Mouse (Mus musculus) liver, embryonic 11.5 days (tissue): ENCODE data around the gene Cebpb. TPM values are rescaled to one million over a fixed set of nuclear protein-coding genes. Genes with fewer than 3 reads are reported as not detected.
A peak's percentile ranks its signal among the peaks of the same experiment; 100 is the strongest.

Source experiments
- ATAC-seq: fragments of 200-750 bp; cut with Nextera tagmentation; replicated peaks from 2 replicates; pipeline ENCODE4 v1.8.0; 2017; ENCODE audit warnings: moderate number of reproducible peaks, mild to moderate bottlenecking, moderate TSS enrichment, moderate library complexity; ENCODE audit not compliant: low FRiP score
- DNase-seq: peaks from one replicate; pipeline ENCODE4 v3.0.0-alpha.2; 2017; ENCODE audit warnings: low spot score
- H3K27ac ChIP-seq: fragments of 300-500 bp; sonication (generic); 2 replicates; pipeline ENCODE4 v1.5.1; 2014; ENCODE audit warnings: mild to moderate bottlenecking, low read depth, low read length, control low read depth
- H3K27me3 ChIP-seq: fragments of 300-500 bp; sonication (generic); replicated peaks from 2 replicates; pipeline ENCODE4 v1.6.1; 2014; ENCODE audit warnings: low read length, mixed read lengths; ENCODE audit not compliant: control insufficient read depth, insufficient read depth
- H3K36me3 ChIP-seq: fragments of 300-500 bp; sonication (generic); 2 replicates; pipeline ENCODE4 v1.6.1; 2014; ENCODE audit warnings: mild to moderate bottlenecking, low read length, moderate library complexity, mixed read lengths; ENCODE audit not compliant: control insufficient read depth, insufficient read depth
- H3K4me1 ChIP-seq: fragments of 300-500 bp; sonication (generic); replicated peaks from 2 replicates; pipeline ENCODE4 v1.6.1; 2014; ENCODE audit warnings: low read length, mixed read lengths; ENCODE audit not compliant: control insufficient read depth, insufficient read depth
- H3K4me2 ChIP-seq: fragments of 300-500 bp; sonication (generic); 2 replicates; pipeline ENCODE4 v1.6.1; 2014; ENCODE audit warnings: mild to moderate bottlenecking, control low read depth, moderate library complexity
- H3K4me3 ChIP-seq: fragments of 300-500 bp; sonication (generic); 2 replicates; pipeline ENCODE4 v1.5.1; 2014; ENCODE audit warnings: low read depth, low read length, control low read depth
- H3K9ac ChIP-seq: fragments of 300-500 bp; sonication (generic); 2 replicates; pipeline ENCODE4 v1.6.1; 2014; ENCODE audit warnings: low read depth, low read length, control low read depth
- H3K9me3 ChIP-seq: fragments of 300-500 bp; sonication (generic); 2 replicates; pipeline ENCODE4 v1.6.1; 2016; ENCODE audit warnings: low read length, inconsistent platforms, mixed read lengths; ENCODE audit not compliant: control insufficient read depth
- WGBS: fragments of 180-500 bp; shearing (Covaris S2); extraction: QIAGEN DNeasy Blood & Tissue Kit; methylation state at CpG from one replicate; pipeline ENCODE4 v1.1.7; 2014; 5-methylcytosine and 5-hydroxymethylcytosine counted together
- polyA plus RNA-seq: library from polyadenylated mRNA; unstranded; fragments of >200 nt; fragmentation: Nextera tagmentation; extraction: Ambion mirVana; gene quantifications from 2 replicates; pipeline ENCODE4 v1.2.1, GENCODE M21; 2014

Gene Cebpb
- polyA plus RNA-seq, 1 experiment from 2014 or later: 13.9 TPM

DNA sequence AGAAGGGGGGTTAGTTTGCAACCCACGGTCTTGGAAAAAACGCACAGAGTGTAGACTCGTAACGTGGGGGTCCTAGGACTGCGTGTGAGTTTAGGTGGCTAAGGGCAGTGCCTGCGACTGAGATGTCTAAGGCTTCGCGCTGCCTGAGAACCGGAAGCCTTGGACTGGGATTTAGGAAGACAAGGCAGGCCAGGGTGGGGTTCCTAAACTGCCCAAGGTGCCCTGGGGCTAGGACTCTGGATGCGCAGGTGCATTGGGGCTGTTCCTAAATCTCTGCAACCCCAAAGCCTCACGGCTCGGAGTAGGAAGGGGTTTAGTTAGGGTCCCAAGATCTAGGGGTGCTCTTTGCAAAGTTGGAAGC, 28.1 kb upstream of the Cebpb start:
- Histone ChIP-seq H3K27ac (peak overlapping the region; percentile 68; the same call in 1 of the 2 replicates), H3K4me1 (peaks cover 35% of the 10 kb centered on the region), H3K9ac (peak overlapping the region; percentile 86), H3K4me3 (peak overlapping the region; percentile 86), H3K9me3 (no peaks in the 10 kb centered on the region), H3K4me2 (peak overlapping the region; percentile 99), H3K36me3 (peaks cover 3% of the 10 kb centered on the region; the same call in 1 of the 2 replicates), H3K27me3 (peaks cover 7% of the 10 kb centered on the region)
- no peak for DNase-seq
- WGBS: 6% methylated on average over 12 of the region's 12 CpGs
- ATAC-seq: no peak

- peaks cover 35% of the 10 kb centered on the region for H3K4me1 ChIP-seq
- under 1% methylated on average over 98 of the region's 110 CpGs for WGBS
- peaks cover 7% of the 10 kb centered on the region for H3K27me3 ChIP-seq
- ATAC-seq: peak; percentile 95
- H3K9me3 ChIP-seq: no peaks in the 10 kb centered on the region
- H3K4me2 ChIP-seq: peak within 1 kb of the TSS; percentile 99
- H3K9ac ChIP-seq: peak within 1 kb of the TSS; percentile 86
- peak within 1 kb of the TSS; percentile 68 for H3K27ac ChIP-seq
- peak within 1 kb of the TSS; percentile 86 for H3K4me3 ChIP-seq
- H3K36me3 ChIP-seq: peaks cover 3% of the 10 kb centered on the region; the same call in 1 of the 2 replicates
- DNase-seq: peak; percentile 91
Measured at GRCm38 (mm10) chr2:167661270-167662203, 27.2 kb upstream of the Cebpb start, which contains the start of gene Gm20431. Gene Gm20431 (minus strand): TSS chr2:167661496.

DNA sequence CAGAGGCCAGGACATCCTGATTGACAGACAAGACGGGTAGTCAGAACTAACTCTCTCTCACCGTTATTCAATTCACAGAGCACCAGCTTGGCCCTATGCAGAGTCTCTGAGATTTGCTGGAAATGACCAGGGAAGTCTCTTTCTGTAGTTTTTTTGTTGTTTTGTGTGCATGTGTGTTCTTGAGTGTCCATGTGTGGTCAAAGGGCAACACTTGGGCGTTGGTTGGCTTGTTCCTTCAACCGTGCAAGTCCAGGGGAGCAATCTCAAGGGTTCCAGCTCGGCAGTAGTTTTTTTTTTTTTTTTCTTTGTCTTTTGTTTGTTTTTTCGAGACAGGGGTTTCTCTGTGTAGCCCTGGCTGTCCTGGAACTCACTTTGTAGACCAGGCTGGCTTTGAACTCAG, 26.0 kb upstream of the Cebpb start:
- Histone ChIP-seq H3K9ac (0 out of 2 replicates have a peak overlapping the region, but pooled peaks have one; percentile 78), H3K27ac (no peak overlapping the region), H3K4me2 (peak overlapping the region; percentile 99), H3K4me1 (peaks cover 30% of the 10 kb centered on the region), H3K4me3 (peak overlapping the region; percentile 86; the same call in 1 of the 2 replicates), H3K36me3 (peaks cover under 1% of the 10 kb centered on the region; the same call in 1 of the 2 replicates), H3K9me3 (no peaks in the 10 kb centered on the region), H3K27me3 (peaks cover 7% of the 10 kb centered on the region)
- no peak for DNase-seq
- 55% methylated on average over 6 of the region's 6 CpGs for WGBS
- no peak for ATAC-seq

DNA sequence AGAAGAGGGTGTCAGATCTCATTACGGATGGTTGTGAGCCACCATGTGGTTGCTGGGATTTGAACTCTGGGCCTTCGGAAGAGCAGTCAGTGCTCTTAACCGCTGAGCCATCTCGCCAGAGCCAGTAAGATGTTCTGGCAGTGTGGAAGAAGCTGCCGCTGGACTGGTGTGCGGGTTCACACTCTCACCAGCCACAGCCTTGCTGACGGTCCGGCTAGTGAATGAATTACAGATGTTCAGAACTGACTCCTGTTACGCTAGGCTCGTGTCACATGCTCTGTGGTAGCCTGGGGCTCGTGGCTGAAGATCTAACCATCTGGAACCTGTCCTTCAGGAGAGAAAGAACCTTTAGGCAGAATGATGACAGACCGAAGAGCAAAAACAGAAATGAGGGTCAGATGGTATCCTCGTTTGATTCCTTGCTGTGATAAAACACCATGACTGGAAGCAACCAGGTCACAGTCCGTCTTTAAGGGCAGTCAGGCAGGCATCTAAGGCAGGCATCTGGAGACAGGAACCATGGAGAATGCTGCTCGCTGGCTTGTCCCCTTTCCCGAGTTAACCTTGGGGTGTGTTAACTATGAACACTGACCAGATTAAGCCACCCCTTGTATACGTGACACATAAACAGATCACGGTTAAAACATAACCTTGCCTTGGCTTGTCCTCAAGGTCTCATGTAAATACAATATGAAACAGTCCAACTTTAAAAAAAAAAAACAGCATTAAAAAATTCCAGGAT, 22.6 kb upstream of the Cebpb start:
- H3K9ac ChIP-seq: no peak overlapping the region
- no peak for DNase-seq
- no peaks in the 10 kb centered on the region; the same call in 1 of the 2 replicates for H3K27me3 ChIP-seq
- no peak overlapping the region for H3K4me3 ChIP-seq
- peaks cover 8% of the 10 kb centered on the region for H3K4me1 ChIP-seq
- 85% methylated on average over 18 of the region's 18 CpGs for WGBS
- no peaks in the 10 kb centered on the region for H3K36me3 ChIP-seq
- H3K4me2 ChIP-seq: no peak overlapping the region
- no peak overlapping the region for H3K27ac ChIP-seq
- no peak for ATAC-seq
- H3K9me3 ChIP-seq: no peaks in the 10 kb centered on the region

GRCm38 (mm10) chr2:167668426-167668825, 20.3 kb upstream of the Cebpb start:
- Histone ChIP-seq H3K4me2 (no peak overlapping the region), H3K9ac (no peak overlapping the region), H3K9me3 (no peaks in the 10 kb centered on the region), H3K36me3 (no peaks in the 10 kb centered on the region), H3K27ac (no peak overlapping the region), H3K27me3 (no peaks in the 10 kb centered on the region), H3K4me1 (peaks cover 5% of the 10 kb centered on the region), H3K4me3 (no peak overlapping the region)
- no peak for DNase-seq
- ATAC-seq: no peak
- 79% methylated on average over 5 of the region's 5 CpGs for WGBS

DNA sequence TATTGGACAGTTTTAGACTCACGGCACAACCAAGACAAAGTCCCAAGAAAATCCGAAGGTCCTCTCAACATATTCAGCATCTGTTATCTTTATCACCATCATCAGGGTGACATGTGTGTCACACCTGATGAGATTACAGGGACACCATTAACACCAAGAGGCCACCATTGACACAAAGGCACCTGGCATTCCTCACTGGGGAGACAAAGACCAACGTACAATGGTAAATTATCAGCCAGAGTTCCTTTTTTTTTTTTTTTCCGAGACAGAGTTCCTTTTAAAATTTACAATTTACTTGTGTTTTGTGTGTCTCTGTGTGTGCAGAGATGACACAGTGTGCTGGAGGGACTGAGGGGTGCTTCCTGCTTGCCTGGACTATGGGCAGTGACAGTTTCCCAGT, 19.3 kb upstream of the Cebpb start:
- Histone ChIP-seq H3K4me2 (no peak overlapping the region), H3K4me1 (peaks cover 5% of the 10 kb centered on the region), H3K27me3 (no peaks in the 10 kb centered on the region), H3K9ac (no peak overlapping the region), H3K9me3 (no peaks in the 10 kb centered on the region), H3K4me3 (no peak overlapping the region), H3K27ac (no peak overlapping the region), H3K36me3 (no peaks in the 10 kb centered on the region)
- DNase-seq (no peak), ATAC-seq (no peak)
- WGBS: 70% methylated on average over 4 of the region's 4 CpGs

DNA sequence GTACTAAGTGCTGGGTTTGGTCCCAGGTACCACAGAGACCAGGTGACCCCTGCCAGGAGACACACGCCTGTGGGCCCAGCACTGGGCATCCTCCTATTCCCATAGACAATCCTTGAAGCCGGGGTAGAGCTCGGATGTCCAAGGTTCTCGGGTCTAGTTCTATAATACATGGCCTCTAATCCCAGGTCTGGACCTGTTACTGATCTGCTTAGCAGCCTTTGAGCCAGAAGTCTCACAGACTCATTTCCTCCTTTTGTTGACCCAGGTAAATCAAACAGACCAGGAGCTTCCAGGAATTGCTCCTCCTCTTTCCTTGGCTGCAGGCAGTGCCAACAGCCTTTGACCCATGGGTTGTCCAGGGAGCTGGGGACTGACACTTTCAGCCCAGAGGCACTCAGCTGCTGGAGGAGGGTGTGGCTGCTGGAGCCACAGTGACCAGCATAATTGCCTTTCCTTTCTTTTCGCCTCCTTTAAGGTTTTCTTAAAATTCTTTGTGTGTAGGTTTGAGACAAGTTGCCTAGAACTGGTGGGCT, 17.5 kb upstream of the Cebpb start:
- Histone ChIP-seq H3K36me3 (no peaks in the 10 kb centered on the region), H3K4me1 (peaks cover 5% of the 10 kb centered on the region), H3K9me3 (no peaks in the 10 kb centered on the region), H3K27me3 (no peaks in the 10 kb centered on the region), H3K4me2 (peak overlapping the region; percentile 12; the same call in 1 of the 2 replicates), H3K9ac (no peak overlapping the region), H3K27ac (peak overlapping the region; percentile 66; the same call in 1 of the 2 replicates), H3K4me3 (no peak overlapping the region)
- DNase-seq (no peak), ATAC-seq (no peak)
- WGBS: 85% methylated on average over 5 of the region's 5 CpGs

- no peak overlapping the region for H3K4me3 ChIP-seq
- H3K36me3 ChIP-seq: no peaks in the 10 kb centered on the region
- H3K9ac ChIP-seq: no peak overlapping the region
- peaks cover 5% of the 10 kb centered on the region for H3K4me1 ChIP-seq
- peak overlapping the region; percentile 66; the same call in 1 of the 2 replicates for H3K27ac ChIP-seq
- H3K9me3 ChIP-seq: no peaks in the 10 kb centered on the region
- peaks cover 2% of the 10 kb centered on the region; the same call in 1 of the 2 replicates for H3K27me3 ChIP-seq
- peak overlapping the region; percentile 46 for H3K4me2 ChIP-seq
- peak; percentile 87 for ATAC-seq
- WGBS: 20% methylated on average over 13 of the region's 13 CpGs
- no peak for DNase-seq
Measured at GRCm38 (mm10) chr2:167672212-167672685, 16.5 kb upstream of the Cebpb start.
